Mouse (Mus musculus) hindbrain, embryonic 11.5 days (tissue): ENCODE data around the gene Fgfr2. TPM values are rescaled to one million over a fixed set of nuclear protein-coding genes. Genes with fewer than 3 reads are reported as not detected.

ENCODE experiments used
- ATAC-seq: fragments of 200-750 bp; cut with Nextera tagmentation; 2 replicates; pipeline ENCODE4 v1.8.0; 2017; ENCODE audit warnings: mild to moderate bottlenecking, moderate TSS enrichment, moderate library complexity; ENCODE audit not compliant: low FRiP score
- DNase-seq: peaks from one replicate; pipeline ENCODE4 v3.0.0-alpha.2; 2015; ENCODE audit warnings: low spot score
- H3K27ac ChIP-seq: fragments of 300-500 bp; sonication (generic); 2 replicates; pipeline ENCODE4 v1.5.1; 2014; ENCODE audit warnings: mild to moderate bottlenecking, low read depth, low read length
- H3K27me3 ChIP-seq: fragments of 300-500 bp; sonication (generic); 2 replicates; pipeline ENCODE4 v1.6.1; 2014; ENCODE audit warnings: mild to moderate bottlenecking, low read length, moderate library complexity, mixed read lengths; ENCODE audit not compliant: control insufficient read depth, insufficient read depth
- H3K36me3 ChIP-seq: fragments of 300-500 bp; sonication (generic); 2 replicates; pipeline ENCODE4 v1.6.1; 2014; ENCODE audit warnings: mild to moderate bottlenecking, low read length, moderate library complexity, mixed read lengths; ENCODE audit not compliant: control insufficient read depth, insufficient read depth
- H3K4me1 ChIP-seq: fragments of 300-500 bp; sonication (generic); replicated peaks from 2 replicates; pipeline ENCODE4 v1.6.1; 2014; ENCODE audit warnings: low read length, mixed read lengths; ENCODE audit not compliant: control insufficient read depth, insufficient read depth
- H3K4me2 ChIP-seq: fragments of 300-500 bp; sonication (generic); replicated peaks from 2 replicates; pipeline ENCODE4 v1.6.1; 2014; ENCODE audit warnings: mild to moderate bottlenecking, low read depth, low read length
- H3K4me3 ChIP-seq: fragments of 300-500 bp; sonication (generic); 2 replicates; pipeline ENCODE4 v1.5.1; 2014; ENCODE audit warnings: low read depth, low read length
- H3K9ac ChIP-seq: fragments of 300-500 bp; sonication (generic); 2 replicates; pipeline ENCODE4 v1.6.1; 2014; ENCODE audit warnings: low read depth, low read length
- H3K9me3 ChIP-seq: fragments of 300-500 bp; sonication (generic); 2 replicates; pipeline ENCODE4 v1.6.1; 2016; ENCODE audit warnings: low read length; ENCODE audit not compliant: control insufficient read depth
- WGBS: fragments of 180-500 bp; shearing (Covaris S2); extraction: QIAGEN DNeasy Blood & Tissue Kit; methylation state at CpG from one replicate; pipeline ENCODE4 v1.1.7; 2014; 5-methylcytosine and 5-hydroxymethylcytosine counted together
- polyA plus RNA-seq: library from polyadenylated mRNA; unstranded; fragments of >200 nt; fragmentation: Nextera tagmentation; extraction: Ambion mirVana; gene quantifications from 2 replicates; pipeline ENCODE4 v1.2.1, GENCODE M21; 2014

Fgfr2 gene
- polyA plus RNA-seq, 1 experiment from 2014 or later, result 71.3 TPM

GRCm38 (mm10) chr7:132094666-132095065 is 1028.5 kb downstream of the Fgfr2 start:
- ATAC-seq, result no peak
- 75% methylated on average over 7 of the region's 7 CpGs for WGBS
- H3K4me2 ChIP-seq, result no peak overlapping the region
- no peaks in the 10 kb centered on the region for H3K27me3 ChIP-seq
- H3K9ac ChIP-seq, result no peak overlapping the region
- DNase-seq, result no peak
- H3K9me3 ChIP-seq, result no peaks in the 10 kb centered on the region
- no peak overlapping the region for H3K4me3 ChIP-seq
- no peaks in the 10 kb centered on the region for H3K36me3 ChIP-seq
- no peaks in the 10 kb centered on the region; the same call in 1 of the 2 replicates for H3K4me1 ChIP-seq
- H3K27ac ChIP-seq, result no peak overlapping the region

GRCm38 (mm10) chr7:132091551-132091950 is 1031.6 kb downstream of the Fgfr2 start:
- WGBS, result 88% methylated on average over 7 of the region's 7 CpGs
- H3K27me3 ChIP-seq, result no peaks in the 10 kb centered on the region
- H3K4me1 ChIP-seq, result no peaks in the 10 kb centered on the region
- no peak overlapping the region for H3K4me3 ChIP-seq
- DNase-seq (no peak), ATAC-seq (no peak)
- H3K9me3 ChIP-seq, result no peaks in the 10 kb centered on the region
- H3K27ac ChIP-seq, result no peak overlapping the region
- H3K36me3 ChIP-seq, result no peaks in the 10 kb centered on the region
- H3K4me2 ChIP-seq, result no peak overlapping the region
- H3K9ac ChIP-seq, result no peak overlapping the region

GRCm38 (mm10) chr7:132088606-132089005 is 1034.5 kb downstream of the Fgfr2 start:
- Histone ChIP-seq H3K4me2 (no peak overlapping the region), H3K9me3 (no peaks in the 10 kb centered on the region), H3K9ac (no peak overlapping the region), H3K4me1 (no peaks in the 10 kb centered on the region), H3K27me3 (no peaks in the 10 kb centered on the region), H3K27ac (no peak overlapping the region), H3K4me3 (no peak overlapping the region), H3K36me3 (no peaks in the 10 kb centered on the region)
- ATAC-seq (no peak), DNase-seq (no peak)
- WGBS, result 85% methylated on average over 6 of the region's 6 CpGs

DNA sequence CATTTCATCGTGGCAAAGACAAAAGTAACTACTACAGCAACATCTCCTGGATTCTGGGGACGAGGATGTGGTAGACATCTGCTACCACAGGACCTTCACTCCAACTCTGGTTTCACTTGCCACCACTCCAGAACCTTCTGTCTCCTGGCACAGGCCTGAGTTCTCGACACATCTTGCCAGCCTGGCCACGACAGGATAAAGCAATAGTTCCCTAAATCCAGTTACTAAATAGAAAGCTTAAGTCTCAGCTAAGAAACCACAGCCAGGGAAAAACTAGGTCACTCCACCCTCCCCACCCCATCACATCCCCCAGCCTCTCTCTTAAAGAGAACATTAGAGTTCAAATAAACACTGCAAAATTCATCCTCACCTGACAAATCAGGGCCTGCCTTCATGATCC is 1035.0 kb downstream of the Fgfr2 start:
- ATAC-seq (no peak), DNase-seq (no peak)
- H3K27me3 ChIP-seq, result no peaks in the 10 kb centered on the region
- WGBS, result 82% methylated on average over 4 of the region's 4 CpGs
- H3K4me2 ChIP-seq, result no peak overlapping the region
- H3K4me1 ChIP-seq, result no peaks in the 10 kb centered on the region
- no peaks in the 10 kb centered on the region for H3K9me3 ChIP-seq
- H3K9ac ChIP-seq, result no peak overlapping the region
- no peak overlapping the region for H3K4me3 ChIP-seq
- H3K36me3 ChIP-seq, result no peaks in the 10 kb centered on the region
- no peak overlapping the region for H3K27ac ChIP-seq

DNA sequence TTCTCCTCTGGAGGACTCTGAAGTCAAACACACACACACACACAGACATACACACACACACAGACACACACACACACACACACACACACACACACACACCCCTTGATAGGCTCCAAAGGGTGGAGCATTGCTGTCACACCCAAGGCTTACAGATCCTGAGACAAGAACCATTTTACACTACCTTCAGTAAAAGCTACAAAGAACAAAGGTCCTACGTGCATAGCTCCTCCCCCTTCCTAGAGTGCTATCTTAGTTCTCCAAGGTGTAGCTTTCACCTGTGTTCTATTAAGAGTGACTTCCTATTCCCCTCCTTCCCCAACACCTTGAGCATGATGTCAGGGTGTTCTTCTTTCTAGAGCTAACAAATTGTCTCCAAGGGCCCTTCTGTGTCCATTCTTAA is 1047.3 kb downstream of the Fgfr2 start:
- Histone ChIP-seq H3K4me3 (no peak overlapping the region), H3K9me3 (no peaks in the 10 kb centered on the region), H3K27ac (no peak overlapping the region), H3K27me3 (no peaks in the 10 kb centered on the region), H3K36me3 (no peaks in the 10 kb centered on the region), H3K9ac (no peak overlapping the region), H3K4me1 (no peaks in the 10 kb centered on the region), H3K4me2 (no peak overlapping the region)
- whole genome bisulfite sequencing, result 92% methylated on average over 1 of the region's 1 CpGs
- ATAC-seq (no peak), DNase-seq (no peak)

- no peaks in the 10 kb centered on the region for H3K36me3 ChIP-seq
- WGBS, result 75% methylated on average over 3 of the region's 3 CpGs
- H3K4me2 ChIP-seq, result no peak overlapping the region
- ATAC-seq, result no peak
- H3K4me1 ChIP-seq, result no peaks in the 10 kb centered on the region
- no peaks in the 10 kb centered on the region for H3K9me3 ChIP-seq
- DNase-seq, result no peak
- no peaks in the 10 kb centered on the region for H3K27me3 ChIP-seq
- no peak overlapping the region for H3K9ac ChIP-seq
- no peak overlapping the region for H3K27ac ChIP-seq
- H3K4me3 ChIP-seq, result no peak overlapping the region
Measured at GRCm38 (mm10) chr7:132074503-132074902, 1048.6 kb downstream of the Fgfr2 start.

GRCm38 (mm10) chr7:132070877-132071625 is 1052.1 kb downstream of the Fgfr2 start:
- ATAC-seq (no peak), DNase-seq (no peak)
- Histone ChIP-seq H3K4me3 (no peak overlapping the region), H3K4me2 (no peak overlapping the region), H3K4me1 (no peaks in the 10 kb centered on the region), H3K36me3 (no peaks in the 10 kb centered on the region), H3K27me3 (no peaks in the 10 kb centered on the region), H3K9me3 (no peaks in the 10 kb centered on the region), H3K9ac (no peak overlapping the region), H3K27ac (no peak overlapping the region)
- 89% methylated on average over 6 of the region's 6 CpGs for WGBS

- no peak overlapping the region for H3K4me3 ChIP-seq
- no peaks in the 10 kb centered on the region for H3K36me3 ChIP-seq
- no peak overlapping the region for H3K9ac ChIP-seq
- 90% methylated on average over 5 of the region's 5 CpGs for WGBS
- no peak overlapping the region for H3K27ac ChIP-seq
- no peaks in the 10 kb centered on the region for H3K9me3 ChIP-seq
- H3K4me2 ChIP-seq, result no peak overlapping the region
- H3K4me1 ChIP-seq, result no peaks in the 10 kb centered on the region
- no peaks in the 10 kb centered on the region for H3K27me3 ChIP-seq
- ATAC-seq, result no peak
- no peak for DNase-seq
Measured at GRCm38 (mm10) chr7:132067951-132068350, 1055.2 kb downstream of the Fgfr2 start.

GRCm38 (mm10) chr7:132067511-132067910 is 1055.6 kb downstream of the Fgfr2 start:
- ATAC-seq (no peak), DNase-seq (no peak)
- Histone ChIP-seq H3K9ac (no peak overlapping the region), H3K27ac (no peak overlapping the region), H3K27me3 (no peaks in the 10 kb centered on the region), H3K36me3 (no peaks in the 10 kb centered on the region), H3K9me3 (no peaks in the 10 kb centered on the region), H3K4me1 (no peaks in the 10 kb centered on the region), H3K4me2 (no peak overlapping the region), H3K4me3 (no peak overlapping the region)
- 82% methylated on average over 5 of the region's 5 CpGs for WGBS
